Mouse (Mus musculus) right cerebral cortex, postnatal 4 days (tissue): Measurements from ENCODE around the gene Lipe.
A peak's percentile ranks its signal among the peaks of the same experiment; 100 is the strongest.
"Not testable (repeated sequence)": the region's sequence is repeated elsewhere in the genome, so short reads cannot be mapped to it uniquely, and the experiment has no call there.

Source experiments
- DNase-seq: peaks from one replicate; pipeline ENCODE4 v3.0.0-alpha.2; 2022

Lipe gene

GRCm38 (mm10) chr7:25412833-25413441 lies 14.4 kb upstream of the Lipe start, which contains the start of gene Cxcl17:
Gene Cxcl17, minus strand, starts transcription at chr7:25412886.
- DNase-seq, result no peak

DNA sequence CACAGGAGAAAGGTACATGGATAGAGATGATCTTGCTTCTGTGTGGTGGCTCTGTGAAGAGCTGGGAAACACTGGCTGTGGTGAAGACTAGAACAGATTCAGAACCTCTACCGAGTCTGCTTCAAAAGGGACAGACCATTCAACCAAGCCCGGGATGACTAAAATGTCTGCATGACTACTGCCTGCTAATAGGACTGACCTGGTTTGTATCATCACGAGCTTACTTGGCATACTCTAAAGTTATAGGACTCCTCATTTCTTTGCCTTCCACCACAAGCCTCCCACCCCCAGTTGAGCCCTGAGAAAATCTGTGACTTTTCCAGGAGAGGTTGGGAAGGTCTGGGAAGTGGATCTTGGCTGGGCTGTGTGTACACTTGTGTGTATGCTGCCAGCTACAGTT lies 13.4 kb upstream of the Lipe start:
- no peak for DNase-seq

GRCm38 (mm10) chr7:25410969-25411615 lies 12.6 kb upstream of the Lipe start:
- no peak for DNase-seq

DNA sequence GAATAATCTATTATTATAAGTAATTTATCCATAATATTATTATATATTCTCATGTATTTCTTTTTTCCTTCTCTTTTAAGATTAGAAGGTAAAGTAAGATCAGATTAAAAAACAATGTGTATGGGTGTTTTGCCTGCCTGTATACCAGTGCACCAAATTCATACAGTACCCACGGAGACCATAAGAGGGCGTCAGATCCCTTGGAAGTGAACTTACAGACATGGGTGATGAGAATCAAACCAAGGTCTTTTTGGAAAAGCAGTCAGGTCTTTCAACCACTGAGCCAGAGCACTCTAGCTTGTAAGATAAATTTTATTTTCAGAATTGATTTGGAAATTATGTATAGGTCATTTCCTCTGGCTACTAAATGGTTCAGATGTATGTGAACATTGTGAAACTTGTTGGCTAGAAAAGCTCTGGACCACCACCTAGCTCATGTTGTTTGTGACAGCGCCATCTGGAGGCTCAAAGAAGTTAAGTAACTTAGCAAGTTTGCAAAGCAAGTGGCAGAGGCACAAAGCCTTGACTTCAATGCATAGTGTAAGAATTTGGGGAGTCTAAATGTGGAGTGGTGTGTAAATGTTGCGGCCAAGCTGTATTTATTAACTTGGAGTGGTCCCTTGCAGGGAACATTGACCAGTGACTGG lies 10.7 kb upstream of the Lipe start:
- no peak for DNase-seq

- no peak for DNase-seq
Measured at GRCm38 (mm10) chr7:25406468-25406867, 8.0 kb upstream of the Lipe start.

- no peak for DNase-seq
Measured at GRCm38 (mm10) chr7:25402671-25403101, 4.2 kb upstream of the Lipe start.

DNA sequence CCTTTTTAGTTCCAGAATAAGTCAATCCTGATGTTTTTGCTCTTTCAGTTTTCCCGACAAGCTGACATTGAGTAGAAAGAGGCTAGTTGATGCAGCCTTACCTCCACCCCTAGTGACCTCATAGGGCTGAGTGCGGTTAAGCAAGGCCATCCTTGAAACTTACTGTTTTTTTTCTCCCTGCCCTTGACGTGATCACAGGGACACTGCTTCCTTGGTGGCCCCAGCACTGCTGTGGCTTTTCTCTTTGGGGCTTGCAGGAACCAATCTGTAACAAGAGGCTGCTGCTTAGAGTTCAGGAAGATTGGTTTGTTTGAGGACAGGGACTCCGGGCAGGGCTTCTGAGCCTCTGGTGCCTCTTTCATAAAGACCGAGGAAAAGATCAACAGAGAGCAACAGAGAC lies 3.5 kb upstream of the Lipe start:
- DNase-seq, result no peak

DNA sequence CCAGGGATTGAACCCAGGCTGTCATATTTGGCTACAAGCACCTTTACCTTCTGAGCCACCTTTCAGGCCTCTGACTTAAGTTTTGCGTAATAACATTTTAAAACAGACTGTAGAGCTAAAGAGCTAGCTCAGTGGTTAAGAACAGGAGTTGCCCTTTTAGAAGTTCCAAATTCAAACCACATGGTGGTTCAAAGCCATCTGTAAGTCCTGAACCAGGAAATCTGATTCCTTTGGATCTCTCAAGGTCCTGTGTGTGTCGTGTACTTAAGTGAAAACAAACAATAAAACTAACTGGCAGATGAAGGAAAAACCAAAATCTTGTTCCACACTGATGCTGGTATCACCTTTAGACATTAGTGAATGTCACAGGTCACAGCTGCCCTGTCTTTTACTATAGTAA lies 3.0 kb upstream of the Lipe start:
- no peak for DNase-seq

GRCm38 (mm10) chr7:25399028-25399427 lies 518 bp upstream of the Lipe start:
- DNase-seq, result not testable (repeated sequence)

- DNase-seq, result no peak
Measured at GRCm38 (mm10) chr7:25396621-25397020, 1.9 kb downstream of the Lipe start.

DNA sequence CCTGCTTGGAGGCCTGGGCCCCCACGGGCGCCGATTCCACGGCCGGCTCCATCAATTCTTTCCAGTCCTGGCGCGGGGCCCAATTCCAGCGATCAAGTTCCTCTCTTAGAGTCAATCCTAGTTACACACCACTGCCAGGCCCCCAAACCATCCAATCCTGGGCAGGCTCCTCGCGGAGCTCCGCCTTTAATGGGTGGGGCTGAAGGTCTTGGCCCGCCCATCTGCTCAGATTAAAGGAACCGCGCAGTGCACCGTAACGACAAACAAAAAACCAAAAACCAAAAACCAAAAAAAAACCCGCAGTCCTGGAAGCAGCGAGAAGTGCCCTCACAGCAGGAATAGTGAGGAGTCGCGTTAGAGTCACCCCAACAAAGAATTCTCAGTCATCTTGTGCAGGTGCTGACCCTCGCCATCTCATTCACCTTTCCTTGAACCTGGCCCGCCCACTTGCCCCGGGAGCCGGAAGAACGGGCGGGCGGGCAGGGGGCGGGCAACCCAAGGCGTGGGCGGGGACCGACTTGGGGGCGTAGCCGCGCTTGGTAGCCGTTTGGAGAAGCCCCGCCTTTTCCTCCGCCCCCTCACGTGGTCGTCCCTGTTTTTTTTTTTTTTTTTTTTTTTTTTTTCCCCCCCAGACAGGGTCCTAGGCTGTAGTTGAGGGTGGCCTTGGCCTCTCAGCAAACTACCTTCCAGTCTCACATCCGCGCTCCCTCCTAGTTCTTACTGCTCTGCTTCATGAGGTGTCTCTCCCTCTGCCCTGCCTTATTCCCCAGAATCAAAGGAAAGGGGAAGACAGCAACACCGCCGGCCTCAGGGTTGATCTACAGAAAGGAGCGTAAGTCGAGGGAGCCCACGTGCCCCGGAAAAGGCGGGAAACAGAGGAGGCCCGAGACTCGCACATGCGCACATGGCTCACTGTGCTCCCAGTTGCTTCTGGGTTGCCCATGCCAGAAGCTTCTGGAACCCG lies 2.7 kb downstream of the Lipe start:
- peak; percentile 100 for DNase-seq

- DNase-seq, result no peak
Measured at GRCm38 (mm10) chr7:25395186-25395557, 3.3 kb downstream of the Lipe start.

- DNase-seq, result no peak
Measured at GRCm38 (mm10) chr7:25394754-25395153, 3.8 kb downstream of the Lipe start.

- DNase-seq, result no peak
Measured at GRCm38 (mm10) chr7:25393451-25394210, 4.9 kb downstream of the Lipe start.

DNA sequence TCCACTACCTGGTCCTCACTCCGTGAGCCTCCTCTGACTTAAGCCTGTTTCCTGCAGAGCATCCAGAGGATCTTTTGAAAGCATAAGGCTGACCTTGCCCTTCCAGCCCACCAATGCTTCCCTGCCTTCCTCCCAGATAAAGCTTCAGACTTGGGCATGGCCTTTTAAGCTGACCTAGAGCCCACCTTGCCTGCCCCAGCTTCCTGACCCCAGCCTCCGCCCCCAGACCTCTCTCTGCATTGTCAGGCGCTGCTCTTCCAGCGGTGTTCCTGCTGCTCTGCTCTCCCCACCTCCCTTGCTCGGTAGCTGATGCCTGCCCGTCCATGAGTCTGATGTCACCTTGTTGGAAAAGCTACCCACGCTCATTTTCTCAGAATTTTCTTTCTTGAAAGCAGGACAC lies 5.7 kb downstream of the Lipe start:
- DNase-seq, result no peak

DNA sequence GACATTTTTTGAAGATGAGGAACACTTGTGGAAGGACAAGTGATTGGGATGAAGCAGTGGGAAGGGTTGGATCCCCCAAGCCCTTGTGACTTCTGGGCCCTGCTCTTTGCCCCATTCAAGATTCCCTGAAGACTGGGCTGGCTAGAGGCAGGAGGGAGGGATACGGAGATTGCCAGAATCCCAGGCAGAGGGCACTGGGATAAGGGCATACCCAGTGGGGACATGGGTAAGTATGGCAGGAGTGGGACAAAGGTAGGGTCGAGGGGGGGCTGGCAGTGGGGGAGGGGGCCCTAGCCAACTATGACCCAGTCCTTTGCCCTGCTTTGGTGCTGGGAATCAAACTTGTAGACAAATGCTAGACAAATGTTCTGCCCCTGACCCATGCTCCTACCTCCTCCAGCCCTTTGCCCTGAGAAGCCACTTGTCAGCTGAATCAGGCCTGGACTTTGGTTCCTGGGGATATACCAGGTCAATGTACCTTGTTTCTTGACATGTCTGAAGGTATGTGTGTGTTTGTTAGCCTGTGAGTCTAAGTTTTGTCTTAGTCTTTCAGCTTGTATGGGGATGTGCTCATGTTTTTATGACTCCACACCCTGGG lies 6.6 kb downstream of the Lipe start:
- no peak for DNase-seq

- no peak for DNase-seq
Measured at GRCm38 (mm10) chr7:25390986-25391385, 7.5 kb downstream of the Lipe start.

- DNase-seq, result peak; percentile 2
Measured at GRCm38 (mm10) chr7:25390054-25390770, 8.3 kb downstream of the Lipe start.

DNA sequence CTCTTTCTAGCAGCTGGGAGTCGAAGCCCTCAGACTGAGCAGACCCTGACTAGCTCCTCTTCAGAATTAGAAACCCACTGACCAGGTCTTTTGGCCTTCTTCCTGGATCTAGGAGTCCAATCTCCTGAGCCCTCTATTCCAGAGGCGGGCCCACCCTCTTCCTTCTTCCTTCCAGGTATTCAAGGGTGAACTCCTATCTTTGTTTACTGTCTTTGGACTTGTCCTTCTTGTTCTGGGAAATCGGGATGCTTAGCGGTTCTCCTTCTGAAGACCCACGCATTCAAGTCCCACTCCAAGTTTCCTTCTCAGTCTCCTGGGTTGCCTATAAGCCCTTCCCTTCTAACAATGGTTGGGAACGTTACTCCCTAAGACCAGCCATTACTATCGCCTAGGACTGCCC lies 9.6 kb downstream of the Lipe start:
- DNase-seq, result no peak

DNA sequence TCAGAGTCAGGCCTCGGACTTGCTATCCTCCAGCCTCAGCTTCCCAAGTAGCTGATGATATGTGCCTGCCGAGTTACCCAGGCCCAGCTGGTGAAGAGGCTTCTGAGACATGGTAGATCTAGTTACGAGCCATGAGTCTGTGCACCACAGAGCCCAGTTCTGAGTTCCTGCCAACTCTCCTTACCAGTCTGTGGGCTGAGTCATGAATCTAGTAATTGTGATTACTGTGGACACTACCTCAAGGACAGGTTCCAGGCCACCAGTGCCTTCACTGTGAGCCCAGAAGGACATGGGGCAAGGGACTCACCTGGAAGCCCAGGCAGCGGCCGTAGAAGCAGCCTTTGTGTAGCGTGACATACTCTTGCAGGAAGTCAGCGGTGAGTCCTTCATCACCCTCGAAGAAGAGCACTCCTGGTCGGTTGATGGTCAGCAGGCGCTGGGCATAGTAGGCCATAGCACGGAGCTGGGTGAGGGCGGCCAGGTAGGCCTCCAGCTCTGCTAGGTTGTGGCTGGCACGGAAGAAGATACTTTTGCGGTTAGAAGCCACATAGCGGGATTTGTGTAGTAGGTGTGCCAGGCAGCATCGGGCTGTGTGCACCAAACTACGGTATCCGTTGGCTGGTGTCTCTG lies 10.6 kb downstream of the Lipe start:
- no peak for DNase-seq
